Mouse (Mus musculus) stomach, postnatal 0 days (tissue): ENCODE measurements around the gene Zfp622.
"Not testable (repeated sequence)": the region's sequence is repeated elsewhere in the genome, so short reads cannot be mapped to it uniquely, and the experiment has no call there.

ENCODE experiments used
- CTCF ChIP-seq: IDR thresholded peaks from 2 replicates; pipeline ENCODE4 v1.5.1; 2016; ENCODE audit warnings: antibody characterized with exemption, low read depth, mild to moderate bottlenecking, moderate library complexity
- EP300 ChIP-seq: optimal IDR thresholded peaks from 2 replicates; pipeline ENCODE3; 2016; ENCODE audit warnings: antibody characterized with exemption

GRCm38 (mm10) chr15:25983614-25984013 is 552 bp upstream of the Zfp622 start:
- not testable (repeated sequence) for TF ChIP-seq CTCF, EP300
